Comparison of ENCODE assay signal across 12 mouse cellular contexts in genomic region chr1:193655076-193655677, GRCm38 (mm10).
A peak's percentile ranks its signal among the peaks of the same experiment; 100 is the strongest.
DNase-seq lines count a peak whose midpoint lies in the region; ATAC-seq and TF ChIP-seq lines count a peak whose summit lies in the region.
"Had no signal": no experiment of that assay in that cellular context is flagged by ENCODE, and none has a peak within 500 bp of the region (broad histone marks: within the 10 kb centered on the region; RNA-seq: fewer than 3 reads in every experiment).

No protein-coding gene starts in this region.

- no peak overlapping the region for H3K4me3 ChIP-seq in midbrain, embryonic 14.5 days (replicated peaks; ENCODE audit: low read depth, low read length)
- no peak overlapping the region for H3K4me3 ChIP-seq in left cerebral cortex, adult 2 months
- H3K4me3 ChIP-seq: limb, embryonic 12.5 days had no signal

- 56% methylated on average over 14 of the region's 14 CpGs for WGBS in midbrain, embryonic 14.5 days

- no peaks in the 10 kb centered on the region for H3K27me3 ChIP-seq in midbrain, embryonic 14.5 days (ENCODE audit: control insufficient read depth, insufficient read depth, low read length)
- H3K27me3 ChIP-seq: limb, embryonic 12.5 days had no signal

- ATAC-seq in midbrain, embryonic 14.5 days (ENCODE audit: low FRiP score, low TSS enrichment), result no peak

- no peak for TF ChIP-seq CTCF in left cerebral cortex, adult 2 months (IDR thresholded peaks at IDR 0.05)

- H3K27ac ChIP-seq in midbrain, embryonic 14.5 days (replicated peaks; ENCODE audit: low read depth, low read length), result no peak overlapping the region
- H3K27ac ChIP-seq in left cerebral cortex, adult 2 months, result no peak overlapping the region
- H3K27ac ChIP-seq: hindbrain, embryonic 14.5 days; limb, embryonic 12.5 days had no signal

- H3K4me2 ChIP-seq in midbrain, embryonic 14.5 days (ENCODE audit: low read length), result no peak overlapping the region
- H3K4me2 ChIP-seq: hindbrain, embryonic 14.5 days; limb, embryonic 12.5 days had no signal

- H3K36me3 ChIP-seq in midbrain, embryonic 14.5 days (ENCODE audit: control insufficient read depth, insufficient read depth, low read length), result no peaks in the 10 kb centered on the region
- H3K36me3 ChIP-seq: limb, embryonic 12.5 days had no signal

- no peak overlapping the region for H3K9ac ChIP-seq in midbrain, embryonic 14.5 days (replicated peaks; ENCODE audit: low read length)
- H3K9ac ChIP-seq: hindbrain, embryonic 14.5 days; limb, embryonic 12.5 days had no signal

- H3K4me1 ChIP-seq in midbrain, embryonic 14.5 days (ENCODE audit: control insufficient read depth, insufficient read depth, low read length), result peaks cover 5% of the 10 kb centered on the region
- H3K4me1 ChIP-seq: limb, embryonic 12.5 days had no signal

- intact Hi-C loops in heart, postnatal 25 days (cut with DNase I), result no loop called here
- intact Hi-C loops in left cerebral cortex, postnatal 10 days (cut with DNase I), result no loop called here
- intact Hi-C loops in left cerebral cortex, adult 2 months (cut with DNase I), result no loop called here

- H3K9me3 ChIP-seq in midbrain, embryonic 14.5 days (ENCODE audit: control insufficient read depth, low read length), result no peaks in the 10 kb centered on the region
- H3K9me3 ChIP-seq: limb, embryonic 12.5 days had no signal

- DNase-seq in heart, adult 18-20 months, result peak; percentile 33 to 52
- no peak for DNase-seq in heart, postnatal 25 days (ENCODE audit: low spot score)
- peak; percentile 77 for DNase-seq in adrenal gland, adult 2 months
- peak; percentile 16 for DNase-seq in heart, adult 8-10 months (ENCODE audit: low spot score)
- peak; percentile 33 for DNase-seq in midbrain, embryonic 14.5 days
- no peak for DNase-seq in left cerebral cortex, postnatal 10 days (ENCODE audit: extremely low spot score in 1 of 2, low spot score in 2 of 2)
- no peak for DNase-seq in left cerebral cortex, adult 2 months (ENCODE audit: extremely low spot score in 1 of 2, low spot score in 2 of 2)
- DNase-seq in frontal cortex, postnatal 25 days (ENCODE audit: low spot score in 2 of 2), result no peak
- DNase-seq: kidney, postnatal 14 days; lung, postnatal 4 days had no signal

Comparison
In these comparisons a context has a peak if more than half of its experiments do, and no peak if none do; other contexts are left out.
1. DNase-seq: peak in heart, adult 18-20 months (2 of 2), adrenal gland, adult 2 months (single experiment), heart, adult 8-10 months (single experiment) and midbrain, embryonic 14.5 days (single experiment); none in heart, postnatal 25 days (single experiment), left cerebral cortex, postnatal 10 days (0 of 2), left cerebral cortex, adult 2 months (0 of 2) and frontal cortex, postnatal 25 days (0 of 2).